Mouse (Mus musculus) megakaryocyte, embryonic 14.5 days (primary cell): ENCODE data around the gene Tcaf2.

ENCODE experiments used
- FLI1 ChIP-seq: IDR thresholded peaks from 2 replicates; pipeline ENCODE4 v1.6.1; 2012; ENCODE audit warnings: low read length, inconsistent platforms, mixed read lengths
- GATA1 ChIP-seq: IDR thresholded peaks from 3 replicates; pipeline ENCODE4 v1.6.1; 2012; ENCODE audit warnings: mixed read lengths, low read length, inconsistent platforms, borderline replicate concordance

DNA sequence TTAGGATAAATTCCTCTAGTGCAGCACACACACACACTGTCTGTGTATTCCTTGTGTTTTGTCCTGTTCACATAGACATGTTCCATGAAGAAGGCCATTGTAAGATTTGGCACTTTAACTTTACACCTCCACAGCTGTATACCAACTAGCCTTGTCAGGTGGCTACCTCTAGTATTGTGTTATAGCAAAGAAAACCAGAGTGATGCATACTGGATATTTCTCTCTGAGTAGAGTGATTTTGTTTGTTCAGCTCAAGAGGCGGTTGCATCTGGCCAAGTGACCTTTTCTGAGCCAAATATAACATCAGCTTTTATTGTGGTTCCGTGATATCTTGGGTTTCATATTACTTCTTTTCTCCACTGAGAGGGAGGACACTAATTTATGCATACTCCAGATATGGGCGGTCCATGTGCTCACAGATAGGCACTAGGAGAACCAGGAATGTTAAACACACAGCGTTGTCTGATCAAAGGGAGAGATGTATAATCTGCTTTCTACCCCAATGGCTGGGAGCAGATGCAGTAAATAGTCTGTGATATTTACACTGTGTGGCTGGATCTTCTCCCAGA lies 34.0 kb downstream of the Tcaf2 start:
- TF ChIP-seq GATA1 (no peak), FLI1 (no peak)
